8 mouse cellular contexts compared by ENCODE assay signal in genomic region chr4:153975768-153976167, GRCm38 (mm10). TPM values are rescaled to one million over a fixed set of nuclear protein-coding genes. Genes with fewer than 3 reads are reported as not detected.
A peak's percentile ranks its signal among the peaks of the same experiment; 100 is the strongest.
DNase-seq lines count a peak whose midpoint lies in the region; ATAC-seq lines count a peak whose summit lies in the region.

No protein-coding gene starts in this region.

- H3K9me3 ChIP-seq in kidney, embryonic 16.5 days (ENCODE audit: low read length), result no peaks in the 10 kb centered on the region
- H3K9me3 ChIP-seq in hindbrain, embryonic 13.5 days, result no peaks in the 10 kb centered on the region
- no peaks in the 10 kb centered on the region for H3K9me3 ChIP-seq in midbrain, embryonic 15.5 days

- peaks cover 18% of the 10 kb centered on the region for H3K4me1 ChIP-seq in kidney, embryonic 16.5 days (ENCODE audit: insufficient read depth, low read length)
- peaks cover 46% of the 10 kb centered on the region for H3K4me1 ChIP-seq in hindbrain, embryonic 13.5 days (replicated peaks)
- H3K4me1 ChIP-seq in midbrain, embryonic 15.5 days, result peaks cover 42% of the 10 kb centered on the region

- peak overlapping the region; percentile 84 for H3K4me3 ChIP-seq in kidney, embryonic 16.5 days (ENCODE audit: low read length)
- peak overlapping the region; percentile 97 for H3K4me3 ChIP-seq in hindbrain, embryonic 13.5 days
- peak overlapping the region; percentile 95 for H3K4me3 ChIP-seq in midbrain, embryonic 15.5 days

- ATAC-seq in kidney, embryonic 16.5 days (ENCODE audit: low FRiP score, low TSS enrichment), result no peak
- no peak for ATAC-seq in hindbrain, embryonic 13.5 days (ENCODE audit: low FRiP score)
- no peak for ATAC-seq in midbrain, embryonic 15.5 days (replicated peaks)

- H3K27ac ChIP-seq in kidney, embryonic 16.5 days (ENCODE audit: low read length), result no peak overlapping the region
- H3K27ac ChIP-seq in hindbrain, embryonic 13.5 days, result no peak overlapping the region
- H3K27ac ChIP-seq in midbrain, embryonic 15.5 days, result no peak overlapping the region

- no peaks in the 10 kb centered on the region for H3K27me3 ChIP-seq in kidney, embryonic 16.5 days (ENCODE audit: insufficient read depth, low read length)
- no peaks in the 10 kb centered on the region for H3K27me3 ChIP-seq in hindbrain, embryonic 13.5 days
- no peaks in the 10 kb centered on the region for H3K27me3 ChIP-seq in midbrain, embryonic 15.5 days (replicated peaks)

- no peak for DNase-seq in kidney, postnatal 36 days
- peak; percentile 6 for DNase-seq in NIH3T3 (ENCODE audit: low read depth)
- no peak for DNase-seq in urinary bladder, adult 18-20 months (ENCODE audit: low spot score in 2 of 2)
- no peak for DNase-seq in left cerebral cortex, adult 9 months (ENCODE audit: low spot score in 2 of 2)
- no peak for DNase-seq in cerebellum, postnatal 14 days

- peak overlapping the region; percentile 97 for H3K4me2 ChIP-seq in kidney, embryonic 16.5 days (replicated peaks; ENCODE audit: low read depth, low read length)
- peak overlapping the region; percentile 91 for H3K4me2 ChIP-seq in hindbrain, embryonic 13.5 days
- peak overlapping the region; percentile 90 for H3K4me2 ChIP-seq in midbrain, embryonic 15.5 days

- peaks cover 16% of the 10 kb centered on the region for H3K36me3 ChIP-seq in kidney, embryonic 16.5 days (ENCODE audit: insufficient read depth, low read length)
- H3K36me3 ChIP-seq in hindbrain, embryonic 13.5 days, result peaks cover 34% of the 10 kb centered on the region
- peaks cover 13% of the 10 kb centered on the region for H3K36me3 ChIP-seq in midbrain, embryonic 15.5 days (replicated peaks)

- WGBS in kidney, embryonic 16.5 days, result 38% methylated on average over 6 of the region's 6 CpGs
- WGBS in hindbrain, embryonic 13.5 days, result 45% methylated on average over 6 of the region's 6 CpGs
- 38% methylated on average over 6 of the region's 6 CpGs for WGBS in midbrain, embryonic 15.5 days

- peak overlapping the region; percentile 94 for H3K9ac ChIP-seq in kidney, embryonic 16.5 days (replicated peaks; ENCODE audit: low read length)
- peak overlapping the region; percentile 95 for H3K9ac ChIP-seq in hindbrain, embryonic 13.5 days
- H3K9ac ChIP-seq in midbrain, embryonic 15.5 days, result peak overlapping the region; percentile 95

RNA-seq across cellular contexts. Expression of gene Cep104, which starts 0.8 kb away (rescaled TPM):
- polyA plus RNA-seq in kidney, embryonic 16.5 days (2015; fragmentation: Nextera tagmentation; extraction: Ambion mirVana), result 16.1 and 17.6 TPM in 2 replicates
- 16.1 and 19.9 TPM in 2 replicates for polyA plus RNA-seq in hindbrain, embryonic 13.5 days (2015; fragmentation: Nextera tagmentation; extraction: Ambion mirVana)
- polyA plus RNA-seq in midbrain, embryonic 15.5 days (2015; fragmentation: Nextera tagmentation; extraction: Ambion mirVana), result 21.0 and 21.9 TPM in 2 replicates

RNA-seq across cellular contexts. Expression of gene Dffb, which starts 0.8 kb away (rescaled TPM):
- 14.1 and 14.3 TPM in 2 replicates for polyA plus RNA-seq in kidney, embryonic 16.5 days (2015; fragmentation: Nextera tagmentation; extraction: Ambion mirVana)
- 10.1 and 12.5 TPM in 2 replicates for polyA plus RNA-seq in hindbrain, embryonic 13.5 days (2015; fragmentation: Nextera tagmentation; extraction: Ambion mirVana)
- polyA plus RNA-seq in midbrain, embryonic 15.5 days (2015; fragmentation: Nextera tagmentation; extraction: Ambion mirVana), result 11.5 and 12.6 TPM in 2 replicates

RNA-seq across cellular contexts. Expression of gene A430005L14Rik, which starts 18.7 kb away (rescaled TPM):
- 94.6 and 97.5 TPM in 2 replicates for polyA plus RNA-seq in kidney, embryonic 16.5 days (2015; fragmentation: Nextera tagmentation; extraction: Ambion mirVana)
- polyA plus RNA-seq in hindbrain, embryonic 13.5 days (2015; fragmentation: Nextera tagmentation; extraction: Ambion mirVana), result 65.7 and 69.2 TPM in 2 replicates
- polyA plus RNA-seq in midbrain, embryonic 15.5 days (2015; fragmentation: Nextera tagmentation; extraction: Ambion mirVana), result 58.4 and 58.8 TPM in 2 replicates

RNA-seq across cellular contexts. Expression of gene Lrrc47, which starts 35.8 kb away (rescaled TPM):
- 16.8 and 21.9 TPM in 2 replicates for polyA plus RNA-seq in kidney, embryonic 16.5 days (2015; fragmentation: Nextera tagmentation; extraction: Ambion mirVana)
- polyA plus RNA-seq in hindbrain, embryonic 13.5 days (2015; fragmentation: Nextera tagmentation; extraction: Ambion mirVana), result 20.3 and 24.4 TPM in 2 replicates
- 23.1 and 25.6 TPM in 2 replicates for polyA plus RNA-seq in midbrain, embryonic 15.5 days (2015; fragmentation: Nextera tagmentation; extraction: Ambion mirVana)

RNA-seq across cellular contexts. Expression of gene Smim1, which starts 50.3 kb away (rescaled TPM):
- 62.4 and 66.1 TPM in 2 replicates for polyA plus RNA-seq in kidney, embryonic 16.5 days (2015; fragmentation: Nextera tagmentation; extraction: Ambion mirVana)
- polyA plus RNA-seq in hindbrain, embryonic 13.5 days (2015; fragmentation: Nextera tagmentation; extraction: Ambion mirVana), result 7.3 and 8.1 TPM in 2 replicates
- polyA plus RNA-seq in midbrain, embryonic 15.5 days (2015; fragmentation: Nextera tagmentation; extraction: Ambion mirVana), result 8.2 and 11.5 TPM in 2 replicates
